Mouse (Mus musculus) central nervous system, embryonic 11.5 days (tissue): Measurements from ENCODE around the gene Gpcpd1. TPM values are rescaled to one million over a fixed set of nuclear protein-coding genes. Genes with fewer than 3 reads are reported as not detected.

ENCODE experiments used
- polyA plus RNA-seq: library from polyadenylated mRNA; depleted of rRNA; stranded (reverse); fragments of >200 nt; gene quantifications from 2 replicates; pipeline ENCODE4 v1.2.3, GENCODE M21; 2012; rRNA removed

Gpcpd1 gene
- polyA plus RNA-seq: 20.5 and 38.2 TPM in 2 replicates

GRCm38 (mm10) chr2:132587240-132587779 lies at the start of gene Gpcpd1:
Gene Gpcpd1 (minus strand): TSS chr2:132587729.

Other genes with a start within 250 kb of the Gpcpd1 start
- 0.29 and 0.86 TPM in 2 replicates for gene Prokr2, start 202.3 kb downstream of the Gpcpd1 start, polyA plus RNA-seq
- gene Shld1, start 99.2 kb upstream of the Gpcpd1 start, polyA plus RNA-seq: 18.6 and 19.1 TPM in 2 replicates
- 11.1 and 30.2 TPM in 2 replicates for gene Chgb, start 193.5 kb upstream of the Gpcpd1 start, polyA plus RNA-seq
- 34.7 and 35.5 TPM in 2 replicates for gene Trmt6, start 228.3 kb upstream of the Gpcpd1 start, polyA plus RNA-seq
- gene Mcm8, start 228.4 kb upstream of the Gpcpd1 start, polyA plus RNA-seq: 18.0 and 18.1 TPM in 2 replicates